Comparison of ENCODE assay signal across 13 mouse cellular contexts in genomic region chr13:30523246-30523891, GRCm38 (mm10).
"Had no signal": no experiment of that assay in that cellular context is flagged by ENCODE, and none has a peak within 500 bp of the region (broad histone marks: within the 10 kb centered on the region; RNA-seq: fewer than 3 reads in every experiment).

No protein-coding gene starts in this region.

- H3K4me3 ChIP-seq: limb, embryonic 13.5 days; liver, embryonic 12.5 days; liver, embryonic 15.5 days; lung, embryonic 15.5 days; midbrain, embryonic 13.5 days had no signal

- H3K27ac ChIP-seq: kidney, postnatal 0 days; limb, embryonic 13.5 days; liver, embryonic 12.5 days; liver, embryonic 15.5 days; lung, embryonic 15.5 days; macrophage; midbrain, embryonic 13.5 days had no signal

- H3K9me3 ChIP-seq: liver, embryonic 12.5 days; liver, embryonic 15.5 days; lung, embryonic 15.5 days had no signal

- H3K9ac ChIP-seq: limb, embryonic 13.5 days; liver, embryonic 12.5 days; liver, embryonic 15.5 days; lung, embryonic 15.5 days; midbrain, embryonic 13.5 days had no signal

- ATAC-seq: liver, embryonic 12.5 days; midbrain, embryonic 13.5 days; midbrain, embryonic 16.5 days had no signal

- H3K4me2 ChIP-seq: limb, embryonic 13.5 days; liver, embryonic 12.5 days; liver, embryonic 15.5 days; lung, embryonic 15.5 days; midbrain, embryonic 13.5 days had no signal

- H3K36me3 ChIP-seq: limb, embryonic 13.5 days; liver, embryonic 12.5 days; liver, embryonic 15.5 days; lung, embryonic 15.5 days; midbrain, embryonic 13.5 days had no signal

- H3K4me1 ChIP-seq: limb, embryonic 13.5 days; liver, embryonic 15.5 days; lung, embryonic 15.5 days; midbrain, embryonic 13.5 days had no signal

- DNase-seq: kidney, postnatal 36 days; left cerebral cortex, postnatal 4 days; liver; thymus, adult 18-20 months; thymus, postnatal 36 days had no signal

- H3K27me3 ChIP-seq: limb, embryonic 13.5 days; liver, embryonic 12.5 days; liver, embryonic 15.5 days; lung, embryonic 15.5 days; midbrain, embryonic 13.5 days had no signal
